Mouse (Mus musculus): ENCODE results near the gene Tspan8. TPM values are rescaled to one million over a fixed set of nuclear protein-coding genes. Genes with fewer than 3 reads are reported as not detected.

Gene Tspan8
- polyA plus RNA-seq (2012; rRNA removed; ENCODE audit: low replicate concordance): 0.93 and 8.8 TPM in 2 replicates

GRCm38 (mm10) chr10:115816511-115816910 is at the start of gene Tspan8:
Gene Tspan8, plus strand, starts transcription at chr10:115816832.

Other genes with a start within 250 kb of the Tspan8 start
- gene A930009A15Rik, start 246.8 kb upstream of the Tspan8 start, polyA plus RNA-seq (2012; rRNA removed; ENCODE audit: low replicate concordance): not detected in 2 replicates
- 5.3 and 12.5 TPM in 2 replicates for gene Lgr5, start 229.1 kb upstream of the Tspan8 start, polyA plus RNA-seq (2012; rRNA removed; ENCODE audit: low replicate concordance)
- 0.27 and 0.34 TPM in 2 replicates for gene Ptprr, start 201.4 kb downstream of the Tspan8 start, polyA plus RNA-seq (2012; rRNA removed; ENCODE audit: low replicate concordance)